Mouse (Mus musculus): ENCODE measurements around the gene Lnx2.

Gene Lnx2

GRCm38 (mm10) chr5:147020579-147020978, 55.8 kb downstream of the Lnx2 start:
- DNase-seq (ENCODE audit: low read depth, low spot score): no peak

- DNase-seq (ENCODE audit: low read depth, low spot score): no peak
Measured at GRCm38 (mm10) chr5:147018761-147019160, 57.6 kb downstream of the Lnx2 start.

DNA sequence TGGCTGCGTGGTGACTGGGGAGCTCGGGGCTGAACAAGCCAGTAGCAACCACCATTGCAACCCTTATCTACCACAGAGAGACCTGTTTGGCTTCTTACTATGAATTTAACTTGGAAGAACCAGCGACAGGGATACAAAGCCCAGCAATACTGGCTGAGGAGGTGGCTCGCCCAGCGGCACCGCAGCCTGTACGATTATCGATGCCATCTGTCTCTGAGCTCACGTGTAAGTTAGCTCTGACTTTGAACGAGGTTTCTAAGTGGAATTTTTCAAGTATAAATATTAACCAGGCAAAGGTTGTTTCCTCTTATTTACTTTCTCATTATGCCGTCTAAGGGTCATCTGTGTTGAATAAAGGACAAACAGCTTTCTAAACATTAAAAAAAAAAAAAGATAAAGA, 58.9 kb downstream of the Lnx2 start:
- no peak for DNase-seq (ENCODE audit: low read depth, low spot score)

GRCm38 (mm10) chr5:147016622-147017021, 59.8 kb downstream of the Lnx2 start:
- no peak for DNase-seq (ENCODE audit: low read depth, low spot score)

DNA sequence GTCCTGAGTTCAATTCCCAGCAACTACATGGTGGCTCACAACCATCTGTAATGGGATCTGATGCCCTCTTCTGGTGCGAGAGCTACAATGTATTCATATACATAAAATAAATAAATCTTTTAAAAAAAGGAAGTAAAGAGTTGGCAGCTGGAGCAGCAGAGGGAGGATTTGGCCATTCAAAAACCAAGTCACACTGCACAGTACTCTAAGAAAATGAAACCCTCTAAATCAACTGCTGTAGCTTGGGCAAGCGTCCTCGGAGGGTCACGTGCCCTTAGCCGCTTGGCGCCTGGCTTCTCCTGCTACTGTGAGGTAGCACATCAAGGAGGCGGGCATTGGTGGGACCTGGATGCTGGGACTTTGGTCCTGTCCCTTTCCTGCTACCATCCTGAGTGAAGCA, 61.2 kb downstream of the Lnx2 start:
- DNase-seq (ENCODE audit: low read depth, low spot score): no peak

DNA sequence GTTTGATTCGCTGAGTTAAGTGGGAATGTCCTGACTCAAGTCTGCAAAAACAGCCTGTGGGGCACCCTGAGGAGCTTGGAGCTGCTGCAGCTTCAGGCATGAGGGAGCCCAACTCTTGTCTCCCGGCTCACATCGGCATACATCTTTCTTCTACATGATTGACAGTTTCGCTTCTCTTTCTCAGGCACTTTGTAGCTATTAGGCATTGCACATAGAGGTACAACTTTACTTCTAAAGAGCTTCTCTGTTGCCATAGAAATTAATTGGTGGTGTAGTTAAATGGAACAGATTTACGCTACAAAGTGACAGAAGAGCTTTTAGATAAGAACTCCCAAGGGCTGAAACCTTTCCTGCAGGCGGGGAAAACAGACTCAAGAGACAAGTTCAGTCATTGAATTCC, 62.5 kb downstream of the Lnx2 start:
- no peak for DNase-seq (ENCODE audit: low read depth, low spot score)

DNA sequence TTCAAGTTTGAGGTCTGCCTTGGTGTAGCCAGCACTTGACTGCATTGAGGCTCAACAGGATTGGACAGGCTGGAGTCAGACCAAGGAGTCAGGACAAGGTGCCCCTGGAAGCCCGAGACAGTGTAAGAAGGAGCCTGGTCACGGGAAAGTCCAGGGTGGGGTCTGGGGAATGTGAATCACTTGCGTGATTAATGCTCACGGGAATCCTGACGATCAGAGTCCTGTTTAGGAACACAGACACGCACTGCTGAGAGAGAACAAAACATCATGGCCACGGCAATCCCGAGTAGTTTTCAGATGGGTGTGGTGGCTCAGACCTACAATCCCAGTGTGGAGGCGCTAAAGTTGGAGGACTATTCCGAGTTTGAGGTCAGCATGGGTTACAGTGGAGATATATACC, 65.1 kb downstream of the Lnx2 start:
- DNase-seq (ENCODE audit: low read depth, low spot score): peak; percentile 59

DNA sequence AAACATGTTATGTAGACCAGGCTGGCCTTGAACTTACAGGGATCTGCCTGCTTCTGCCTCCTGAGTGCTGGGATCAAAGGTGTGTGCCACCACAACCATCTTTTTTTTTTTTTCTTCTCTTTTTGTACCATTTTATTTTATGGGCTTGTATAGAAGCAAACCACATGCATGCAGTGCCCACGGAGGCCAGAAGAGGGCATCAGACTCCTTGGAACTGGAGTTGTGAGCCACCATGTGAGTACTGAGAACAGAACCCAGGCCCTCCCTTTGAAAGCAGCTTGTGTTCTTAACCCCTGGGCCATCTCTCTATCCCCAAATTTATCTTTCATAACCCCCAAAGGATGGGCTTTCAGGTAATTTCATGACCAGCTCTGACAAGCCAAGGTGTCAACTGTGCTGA, 73.1 kb downstream of the Lnx2 start:
- DNase-seq (ENCODE audit: low read depth, low spot score): peak; percentile 59

DNA sequence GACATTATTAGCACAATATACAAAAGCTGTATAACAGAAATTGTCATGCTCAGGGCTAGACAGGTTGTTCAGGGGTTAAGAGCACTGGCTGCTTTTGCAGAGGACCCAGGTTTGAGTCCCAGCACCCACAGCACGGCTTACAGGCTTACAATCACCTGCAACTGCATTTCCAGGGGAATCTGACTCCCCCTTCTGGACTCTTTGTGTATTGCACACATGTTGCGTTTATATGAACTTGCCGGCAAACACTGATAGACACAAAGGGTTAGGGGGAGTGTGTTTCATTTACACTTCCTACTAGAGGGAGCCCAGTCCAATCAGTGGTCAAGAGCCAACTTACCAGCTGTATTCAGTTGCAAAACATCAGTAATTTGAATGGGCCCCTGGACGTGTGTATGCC, 75.1 kb downstream of the Lnx2 start:
- peak; percentile 86 for DNase-seq (ENCODE audit: low read depth, low spot score)

DNA sequence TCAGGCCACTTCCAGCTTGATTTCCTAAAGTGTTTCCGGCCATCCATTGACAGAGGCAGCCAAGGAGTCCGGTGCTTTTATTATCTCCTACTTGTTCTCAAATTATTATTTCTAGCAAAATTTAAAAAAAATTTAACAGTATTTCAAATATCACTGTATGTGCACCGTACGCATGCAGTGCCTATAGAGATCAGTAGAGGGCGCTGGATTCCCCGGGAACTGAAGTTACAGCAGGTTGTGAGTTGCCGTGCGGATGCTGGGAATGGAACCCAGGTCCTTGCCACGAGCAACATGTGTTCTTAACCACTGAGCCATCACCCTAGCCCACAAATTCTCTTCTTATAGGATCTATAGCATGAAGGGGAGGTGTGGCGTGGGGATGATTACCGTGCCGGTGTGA, 77.6 kb downstream of the Lnx2 start:
- peak; percentile 57 for DNase-seq (ENCODE audit: low read depth, low spot score)

GRCm38 (mm10) chr5:146996812-146997211, 79.6 kb downstream of the Lnx2 start:
- peak; percentile 75 for DNase-seq (ENCODE audit: low read depth, low spot score)

- no peak for DNase-seq (ENCODE audit: low read depth, low spot score)
Measured at GRCm38 (mm10) chr5:146994973-146995372, 81.4 kb downstream of the Lnx2 start.

DNA sequence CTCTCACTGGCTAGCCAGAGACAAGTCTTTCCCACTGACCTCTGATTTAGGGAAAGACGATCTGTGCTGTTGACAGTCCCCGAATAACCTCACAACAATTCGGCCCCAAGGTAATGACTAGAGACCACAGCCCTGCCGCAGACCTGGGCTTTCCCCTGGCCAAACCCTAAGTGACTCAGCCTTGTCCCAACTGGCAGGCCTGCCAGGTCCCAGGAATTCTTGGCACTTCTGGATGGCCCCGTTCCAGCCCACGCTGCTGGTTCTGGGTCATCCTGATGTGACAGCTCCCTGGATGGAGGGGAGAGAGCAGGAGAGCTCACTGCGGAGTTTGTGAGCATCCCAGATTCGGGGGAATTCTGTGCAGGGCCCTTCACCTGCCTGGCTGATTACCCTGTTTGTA, 82.9 kb downstream of the Lnx2 start:
- DNase-seq (ENCODE audit: low read depth, low spot score): no peak

GRCm38 (mm10) chr5:146989051-146989450, 87.3 kb downstream of the Lnx2 start:
- no peak for DNase-seq (ENCODE audit: low read depth, low spot score)

- DNase-seq (ENCODE audit: low read depth, low spot score): peak; percentile 87
Measured at GRCm38 (mm10) chr5:146987588-146987987, 88.8 kb downstream of the Lnx2 start.

DNA sequence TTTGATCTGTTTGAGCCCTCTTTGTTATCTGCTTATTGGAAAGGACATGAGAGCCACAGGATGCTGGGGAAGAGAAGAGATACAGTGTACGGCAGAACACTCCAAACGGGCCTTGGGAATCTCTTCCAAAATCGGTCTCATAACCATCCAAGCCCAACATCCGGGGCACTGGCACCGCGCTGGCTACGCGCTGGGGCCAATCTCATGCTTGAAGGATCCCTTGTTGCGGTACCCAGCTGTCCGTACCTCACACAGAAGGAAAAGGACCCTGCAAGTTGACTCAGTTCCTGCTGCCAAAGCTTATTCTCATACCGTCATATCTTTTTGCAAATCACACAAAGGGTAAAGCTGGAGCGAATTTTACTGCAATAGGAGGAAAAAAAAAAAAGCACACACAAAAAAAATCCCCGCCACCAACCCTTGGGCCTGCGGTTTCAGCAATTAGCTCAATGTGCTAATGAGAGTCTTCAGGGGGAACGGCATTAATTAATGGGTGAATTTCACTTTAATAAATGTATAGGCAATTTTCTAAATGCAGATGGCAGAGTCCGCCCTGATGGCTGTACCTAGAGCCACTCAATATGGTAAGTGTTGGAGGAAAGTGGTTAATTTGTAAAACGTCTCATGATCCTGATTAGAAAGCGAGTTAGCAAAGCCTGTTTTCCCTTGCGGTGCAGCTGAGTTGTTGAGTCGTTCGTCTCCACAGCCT, 90.5 kb downstream of the Lnx2 start:
- peak; percentile 51 for DNase-seq (ENCODE audit: low read depth, low spot score)

DNA sequence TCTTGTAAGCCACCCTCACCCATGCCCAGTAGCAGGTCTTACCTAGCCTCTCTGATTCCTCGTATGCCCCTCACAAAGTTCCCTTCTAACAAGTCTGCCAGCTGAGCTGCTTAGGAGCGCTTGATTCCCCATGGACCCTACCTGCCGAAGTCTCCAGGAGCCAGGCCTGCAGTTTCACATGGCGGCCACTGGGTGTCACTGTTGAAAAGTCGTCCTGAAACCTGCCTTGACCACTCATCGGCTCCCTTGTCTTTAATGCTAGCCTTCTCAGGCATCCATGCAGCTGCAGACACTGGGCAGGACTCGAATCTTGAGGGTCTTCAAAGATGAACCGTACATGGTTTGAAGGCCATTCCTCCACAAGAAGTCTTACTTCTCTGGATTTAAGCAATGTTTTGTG, 93.2 kb downstream of the Lnx2 start:
- DNase-seq (ENCODE audit: low read depth, low spot score): peak; percentile 83

- no peak for DNase-seq (ENCODE audit: low read depth, low spot score)
Measured at GRCm38 (mm10) chr5:146981376-146981775, 95.0 kb downstream of the Lnx2 start.

- DNase-seq (ENCODE audit: low read depth, low spot score): no peak
Measured at GRCm38 (mm10) chr5:146974781-146975123, 101.6 kb downstream of the Lnx2 start.

DNA sequence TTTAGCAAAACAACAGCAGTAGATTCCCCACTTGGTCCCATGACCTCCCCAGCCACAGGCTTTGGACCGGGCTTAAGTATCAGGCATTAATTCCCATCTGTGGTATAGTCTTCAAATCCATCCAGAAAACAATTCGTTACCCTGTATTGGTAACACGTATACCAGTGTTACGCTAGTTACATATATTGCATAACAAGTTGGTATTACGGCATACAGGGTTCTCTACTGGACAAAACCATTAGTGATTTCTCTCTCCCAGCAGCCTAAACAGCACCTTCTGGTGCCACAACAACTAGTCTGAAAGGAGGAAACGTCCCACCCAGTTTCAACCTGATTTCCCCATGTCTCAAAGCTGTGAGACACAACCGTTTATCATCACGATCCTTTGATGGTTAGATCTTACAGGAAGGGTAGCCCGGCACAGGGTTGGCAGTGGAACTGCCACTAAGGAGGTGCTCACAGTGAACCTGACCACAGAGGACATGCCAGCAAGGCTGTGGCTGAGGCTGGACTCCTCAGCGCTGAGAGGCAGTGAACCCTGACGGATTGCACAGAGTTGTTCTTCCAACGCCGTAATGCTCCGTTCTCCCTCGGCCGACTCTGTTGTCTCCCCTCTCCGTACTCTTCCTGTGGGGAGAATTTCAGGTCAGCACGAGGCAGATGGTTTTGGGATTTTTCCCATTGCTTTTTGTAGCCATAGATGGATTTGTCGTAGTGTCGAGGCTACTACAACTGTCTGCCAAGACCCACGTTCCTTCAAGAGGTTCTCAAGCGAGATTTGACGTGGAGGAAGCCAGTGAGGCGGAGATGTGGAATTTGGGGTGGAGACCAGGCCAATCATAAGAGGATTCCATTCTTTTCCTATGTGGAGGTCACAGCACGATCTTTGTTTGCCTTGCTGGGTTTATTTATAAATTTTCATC, 102.3 kb downstream of the Lnx2 start:
- DNase-seq (ENCODE audit: low read depth, low spot score): no peak

DNA sequence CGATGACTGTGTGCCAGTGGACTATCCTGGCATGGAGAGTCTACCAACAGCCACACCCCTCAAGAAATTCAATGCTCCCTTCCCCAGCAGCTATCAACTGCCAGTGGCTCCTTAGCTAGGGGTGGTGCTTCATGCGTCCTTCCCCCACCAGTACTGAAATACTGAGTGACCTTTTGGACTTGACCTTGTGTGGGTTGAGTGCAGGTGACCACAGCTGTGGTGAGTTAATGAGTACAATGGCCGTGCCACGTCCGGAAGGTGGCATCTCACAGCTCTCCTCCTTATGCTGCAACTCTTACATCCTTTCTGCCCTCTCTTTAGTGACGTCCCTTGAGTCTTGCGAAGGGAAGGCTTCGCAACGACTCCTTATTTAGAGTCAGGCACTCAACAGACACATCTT, 103.0 kb downstream of the Lnx2 start:
- DNase-seq (ENCODE audit: low read depth, low spot score): no peak

DNA sequence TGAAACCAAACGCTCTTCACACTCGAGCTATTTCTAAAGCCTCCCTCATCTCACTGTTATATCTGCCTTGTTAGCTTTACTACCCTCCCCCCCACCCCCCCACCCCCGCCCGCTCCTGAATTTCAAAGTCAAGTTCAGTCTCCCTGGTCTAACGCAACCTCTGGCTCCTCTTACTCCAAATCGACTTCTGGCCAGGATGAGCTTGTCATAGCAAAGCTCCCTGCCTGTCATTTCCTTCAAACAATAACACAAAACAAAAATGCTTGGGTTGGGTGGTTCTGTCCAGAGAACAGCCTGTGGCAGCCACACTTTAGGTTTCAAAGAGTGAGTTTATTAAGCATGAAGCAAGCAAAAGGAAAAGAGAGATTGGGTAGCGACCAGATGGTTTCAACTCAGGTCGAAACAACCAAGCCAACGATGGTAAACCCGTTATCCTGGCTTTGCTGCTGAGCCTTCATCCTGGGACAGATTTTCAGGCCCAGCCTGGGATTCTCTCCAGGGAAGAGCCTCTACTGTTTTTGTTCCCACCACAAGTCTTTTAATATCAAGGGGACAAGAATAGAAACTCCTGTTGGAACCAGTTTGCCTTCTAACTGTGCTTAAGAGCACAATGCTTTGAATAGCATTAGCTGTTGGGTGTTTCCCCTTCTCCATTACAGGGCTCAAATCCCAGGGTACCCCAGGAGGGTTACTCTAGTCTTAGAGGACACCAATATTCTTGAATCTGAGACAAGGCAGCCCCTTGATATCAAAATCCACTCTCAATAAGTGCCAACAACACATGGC, 104.4 kb downstream of the Lnx2 start:
- peak; percentile 78 for DNase-seq (ENCODE audit: low read depth, low spot score)

Data from R1 (cell line).